Mouse (Mus musculus): ENCODE results near the gene Pfdn5. TPM values are rescaled to one million over a fixed set of nuclear protein-coding genes. Genes with fewer than 3 reads are reported as not detected.

The Pfdn5 gene
- 66.1 and 121 TPM in 2 replicates for polyA plus RNA-seq (2012; rRNA removed)

GRCm38 (mm10) chr15:102326022-102326576 is at the start of gene Pfdn5:
Gene Pfdn5, plus strand, starts transcription at chr15:102326116.
- H3K4me1 ChIP-seq (ENCODE audit: control insufficient read depth, insufficient read depth, low read length) = peaks cover 2% of the 10 kb centered on the region; the same call in 1 of the 2 replicates
- DNase-seq = peak; percentile 81
- no peak for TF ChIP-seq CTCF (IDR thresholded peaks at IDR 0.05; ENCODE audit: insufficient read depth, low read length)
- TF ChIP-seq POLR2A (IDR thresholded peaks at IDR 0.05; ENCODE audit: borderline replicate concordance, extremely low read depth, low read depth, low read length) = peak; percentile 75; the same call in 1 of the 2 replicates
- H3K4me3 ChIP-seq (replicated peaks; ENCODE audit: extremely low read depth, low read depth, low read length) = peak within 1 kb of the TSS; percentile 80
- WGBS = under 1% methylated on average over 40 of the region's 40 CpGs

GRCm38 (mm10) chr15:102278726-102279091 is 47.2 kb upstream of the Pfdn5 start:
- TF ChIP-seq CTCF (IDR thresholded peaks at IDR 0.05; ENCODE audit: insufficient read depth, low read length) = no peak
- no peak for TF ChIP-seq POLR2A (IDR thresholded peaks at IDR 0.05; ENCODE audit: borderline replicate concordance, extremely low read depth, low read depth, low read length)
- DNase-seq = no peak
- 34% methylated on average over 7 of the region's 7 CpGs for WGBS
- Histone ChIP-seq H3K4me1 (ENCODE audit: control insufficient read depth, insufficient read depth, low read length) (peaks cover 2% of the 10 kb centered on the region; the same call in 1 of the 2 replicates), H3K4me3 (replicated peaks; ENCODE audit: extremely low read depth, low read depth, low read length) (peak overlapping the region; percentile 77)

GRCm38 (mm10) chr15:102279092-102279782 is 46.7 kb upstream of the Pfdn5 start, which contains the start of gene Mfsd5:
Gene Mfsd5, plus strand, starts transcription at chr15:102279454.
- DNase-seq = peak; percentile 82
- WGBS = under 1% methylated on average over 65 of the region's 65 CpGs
- peak within 1 kb of the TSS; percentile 88 for H3K4me3 ChIP-seq (replicated peaks; ENCODE audit: extremely low read depth, low read depth, low read length)
- TF ChIP-seq POLR2A (IDR thresholded peaks at IDR 0.05; ENCODE audit: borderline replicate concordance, extremely low read depth, low read depth, low read length) (peak; percentile 90), CTCF (IDR thresholded peaks at IDR 0.05; ENCODE audit: insufficient read depth, low read length) (peak; percentile 26; the same call in 1 of the 2 replicates)
- peaks cover 4% of the 10 kb centered on the region; the same call in 1 of the 2 replicates for H3K4me1 ChIP-seq (ENCODE audit: control insufficient read depth, insufficient read depth, low read length)

- Histone ChIP-seq H3K4me3 (replicated peaks; ENCODE audit: extremely low read depth, low read depth, low read length) (peak overlapping the region; percentile 88), H3K4me1 (ENCODE audit: control insufficient read depth, insufficient read depth, low read length) (peaks cover 4% of the 10 kb centered on the region; the same call in 1 of the 2 replicates)
- no peak for DNase-seq
- TF ChIP-seq CTCF (IDR thresholded peaks at IDR 0.05; ENCODE audit: insufficient read depth, low read length) = no peak
- TF ChIP-seq POLR2A (IDR thresholded peaks at IDR 0.05; ENCODE audit: borderline replicate concordance, extremely low read depth, low read depth, low read length) = no peak
- WGBS = 18% methylated on average over 13 of the region's 13 CpGs
Observed at GRCm38 (mm10) chr15:102279783-102280520, 46.0 kb upstream of the Pfdn5 start.

- Histone ChIP-seq H3K4me3 (replicated peaks; ENCODE audit: extremely low read depth, low read depth, low read length) (no peak overlapping the region), H3K4me1 (ENCODE audit: control insufficient read depth, insufficient read depth, low read length) (peaks cover 4% of the 10 kb centered on the region; the same call in 1 of the 2 replicates)
- WGBS = 92% methylated on average over 19 of the region's 19 CpGs
- DNase-seq = no peak
- no peak for TF ChIP-seq POLR2A (IDR thresholded peaks at IDR 0.05; ENCODE audit: borderline replicate concordance, extremely low read depth, low read depth, low read length)
- no peak for TF ChIP-seq CTCF (IDR thresholded peaks at IDR 0.05; ENCODE audit: insufficient read depth, low read length)
Observed at GRCm38 (mm10) chr15:102280623-102281022, 45.3 kb upstream of the Pfdn5 start.

- 58% methylated on average over 8 of the region's 8 CpGs for WGBS
- TF ChIP-seq POLR2A (IDR thresholded peaks at IDR 0.05; ENCODE audit: borderline replicate concordance, extremely low read depth, low read depth, low read length) (no peak), CTCF (IDR thresholded peaks at IDR 0.05; ENCODE audit: insufficient read depth, low read length) (no peak)
Observed at GRCm38 (mm10) chr15:102282463-102283292, 43.2 kb upstream of the Pfdn5 start.

GRCm38 (mm10) chr15:102283648-102284047 is 42.3 kb upstream of the Pfdn5 start:
- WGBS = 48% methylated on average over 3 of the region's 3 CpGs
- DNase-seq = no peak
- TF ChIP-seq CTCF (IDR thresholded peaks at IDR 0.05; ENCODE audit: insufficient read depth, low read length) (no peak), POLR2A (IDR thresholded peaks at IDR 0.05; ENCODE audit: borderline replicate concordance, extremely low read depth, low read depth, low read length) (no peak)

More at GRCm38 (mm10) chr15:102282463-102283292, 43.2 kb upstream of the Pfdn5 start:
- H3K4me3 ChIP-seq (replicated peaks; ENCODE audit: extremely low read depth, low read depth, low read length) = no peak overlapping the region
- peaks cover 4% of the 10 kb centered on the region; the same call in 1 of the 2 replicates for H3K4me1 ChIP-seq (ENCODE audit: control insufficient read depth, insufficient read depth, low read length)
- DNase-seq = no peak

GRCm38 (mm10) chr15:102287395-102287794 is 38.5 kb upstream of the Pfdn5 start:
- DNase-seq = no peak
- H3K4me1 ChIP-seq (ENCODE audit: control insufficient read depth, insufficient read depth, low read length) = peaks cover 4% of the 10 kb centered on the region; the same call in 1 of the 2 replicates
- peak; percentile 35; the same call in 1 of the 2 replicates for TF ChIP-seq CTCF (IDR thresholded peaks at IDR 0.05; ENCODE audit: insufficient read depth, low read length)
- TF ChIP-seq POLR2A (IDR thresholded peaks at IDR 0.05; ENCODE audit: borderline replicate concordance, extremely low read depth, low read depth, low read length) = no peak
- H3K4me3 ChIP-seq (replicated peaks; ENCODE audit: extremely low read depth, low read depth, low read length) = no peak overlapping the region

More at GRCm38 (mm10) chr15:102283648-102284047, 42.3 kb upstream of the Pfdn5 start:
- Histone ChIP-seq H3K4me1 (ENCODE audit: control insufficient read depth, insufficient read depth, low read length) (peaks cover 4% of the 10 kb centered on the region; the same call in 1 of the 2 replicates), H3K4me3 (replicated peaks; ENCODE audit: extremely low read depth, low read depth, low read length) (no peak overlapping the region)
